Mouse (Mus musculus) bone marrow macrophage, adult 2 months (primary cell): ENCODE measurements around the gene Hspe1.

Source experiments
- CTCF ChIP-seq: IDR thresholded peaks from 2 replicates; pipeline ENCODE4 v1.5.1; 2012; ENCODE audit warnings: low read depth, mild to moderate bottlenecking, low read length, moderate library complexity
- POLR2A ChIP-seq: IDR thresholded peaks from 2 replicates; pipeline ENCODE4 v1.6.1; 2012; ENCODE audit warnings: mild to moderate bottlenecking, low read depth, low read length, borderline replicate concordance

DNA sequence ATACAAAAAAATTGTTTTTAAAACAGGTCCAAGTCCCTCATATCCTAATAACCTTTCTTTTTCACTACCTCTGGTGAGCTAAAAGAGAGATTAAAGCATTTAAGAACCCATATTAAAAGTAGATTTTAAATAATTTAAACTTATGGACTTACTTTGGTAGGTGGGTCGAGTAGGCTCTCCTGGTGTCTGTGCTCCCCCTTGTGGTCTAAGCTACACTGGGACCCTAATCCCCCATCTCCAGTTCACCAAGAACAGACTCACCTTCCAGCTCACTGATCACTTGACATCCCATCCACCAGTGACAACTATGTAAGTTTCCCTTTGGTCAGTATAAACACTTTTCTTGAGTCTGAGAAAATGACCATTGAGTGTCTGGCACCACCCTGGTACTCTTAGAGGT, 45.7 kb upstream of the Hspe1 start:
- TF ChIP-seq CTCF (no peak), POLR2A (no peak)
